Mouse (Mus musculus): ENCODE data around the gene Chchd10.

- TF ChIP-seq CEBPB (IDR thresholded peaks at IDR 0.05; ENCODE audit: insufficient read depth, poor library complexity, severe bottlenecking) (no peak), E2F4 (IDR thresholded peaks at IDR 0.05; ENCODE audit: insufficient read depth) (no peak), POLR2A (IDR thresholded peaks at IDR 0.05; ENCODE audit: insufficient read length, low read depth) (no peak), MYOG (IDR thresholded peaks at IDR 0.05; ENCODE audit: control insufficient read depth in 1 of 3, insufficient read depth in 1 of 3, insufficient read length in 2 of 3, low read depth in 2 of 3) (no peak)
Measured at GRCm38 (mm10) chr10:75978835-75979157, 45.9 kb downstream of the Chchd10 start.

Measured in myocyte (in vitro differentiated cells).